Mouse (Mus musculus) stomach, postnatal 0 days (tissue): ENCODE measurements around the gene Hcrt. TPM values are rescaled to one million over a fixed set of nuclear protein-coding genes. Genes with fewer than 3 reads are reported as not detected.
"Not testable (repeated sequence)": the region's sequence is repeated elsewhere in the genome, so short reads cannot be mapped to it uniquely, and the experiment has no call there.

ENCODE experiments used
- ATAC-seq: fragments of 200-750 bp; cut with Nextera tagmentation; 2 replicates; pipeline ENCODE4 v1.8.0; 2017; ENCODE audit not compliant: low FRiP score, low TSS enrichment
- DNase-seq: peaks from one replicate; pipeline ENCODE4 v3.0.0-alpha.2; 2016; ENCODE audit warnings: low spot score
- H3K27ac ChIP-seq: fragments of 300-500 bp; sonication (generic); replicated peaks from 2 replicates; pipeline ENCODE4 v1.5.1; 2014; ENCODE audit warnings: mild to moderate bottlenecking, control low read depth
- H3K27me3 ChIP-seq: fragments of 300-500 bp; sonication (generic); 2 replicates; pipeline ENCODE4 v1.6.1; 2014; ENCODE audit warnings: low read length; ENCODE audit not compliant: control insufficient read depth, insufficient read depth
- H3K36me3 ChIP-seq: fragments of 300-500 bp; sonication (generic); 2 replicates; pipeline ENCODE4 v1.6.1; 2014; ENCODE audit warnings: low read length, mixed read lengths; ENCODE audit not compliant: control insufficient read depth, insufficient read depth
- H3K4me1 ChIP-seq: fragments of 300-500 bp; sonication (generic); replicated peaks from 2 replicates; pipeline ENCODE4 v1.6.1; 2014; ENCODE audit warnings: antibody characterized with exemption; ENCODE audit not compliant: control insufficient read depth, insufficient read depth
- H3K4me2 ChIP-seq: fragments of 300-500 bp; sonication (generic); replicated peaks from 2 replicates; pipeline ENCODE4 v1.6.1; 2014; ENCODE audit warnings: low read depth, mild to moderate bottlenecking, control low read depth, moderate library complexity
- H3K4me3 ChIP-seq: fragments of 300-500 bp; sonication (generic); 2 replicates; pipeline ENCODE4 v1.5.1; 2014; ENCODE audit warnings: low read depth, low read length, control low read depth
- H3K9ac ChIP-seq: fragments of 300-500 bp; sonication (generic); 2 replicates; pipeline ENCODE4 v1.6.1; 2014; ENCODE audit warnings: mild to moderate bottlenecking, low read length, control low read depth, mixed read lengths
- H3K9me3 ChIP-seq: fragments of 300-500 bp; sonication (generic); 2 replicates; pipeline ENCODE4 v1.6.1; 2016; ENCODE audit warnings: low read length; ENCODE audit not compliant: control insufficient read depth
- CTCF ChIP-seq: IDR thresholded peaks from 2 replicates; pipeline ENCODE4 v1.5.1; 2016; ENCODE audit warnings: antibody characterized with exemption, low read depth, mild to moderate bottlenecking, moderate library complexity
- EP300 ChIP-seq: optimal IDR thresholded peaks from 2 replicates; pipeline ENCODE3; 2016; ENCODE audit warnings: antibody characterized with exemption
- WGBS: fragments of 180-500 bp; shearing (Covaris S2); extraction: QIAGEN DNeasy Blood & Tissue Kit; methylation state at CpG from one replicate; pipeline ENCODE4 v1.1.7; 2014; 5-methylcytosine and 5-hydroxymethylcytosine counted together
- polyA plus RNA-seq: library from polyadenylated mRNA; unstranded; fragments of >200 nt; fragmentation: Nextera tagmentation; extraction: Ambion mirVana; gene quantifications from 2 replicates; pipeline ENCODE4 v1.2.1, GENCODE M21; 2015

The Hcrt gene
- polyA plus RNA-seq, 1 experiment from 2014 or later = not detected

DNA sequence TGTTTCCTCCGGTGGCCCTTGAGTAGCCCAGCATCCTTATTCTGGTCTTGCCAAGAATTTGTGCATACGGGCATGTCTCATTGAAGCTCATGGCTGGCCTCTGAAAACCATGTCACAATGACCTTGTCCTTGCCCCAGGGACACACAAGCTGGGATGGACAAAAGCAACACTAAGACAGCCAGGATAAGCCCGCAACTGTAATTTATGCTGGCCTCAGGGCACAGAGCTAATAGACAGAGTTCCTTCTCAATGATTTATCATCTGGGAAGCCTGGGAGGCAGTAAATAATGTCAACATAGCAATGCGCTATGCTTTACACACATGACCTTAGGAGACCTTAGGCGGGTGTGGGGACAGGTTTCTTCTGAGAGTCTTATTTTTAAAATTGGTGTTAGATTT is 36.7 kb upstream of the Hcrt start:
- DNase-seq = no peak
- 69% methylated on average over 5 of the region's 5 CpGs for WGBS
- no peak overlapping the region for H3K9ac ChIP-seq
- H3K36me3 ChIP-seq = peaks cover 10% of the 10 kb centered on the region
- no peak for TF ChIP-seq EP300
- no peak for TF ChIP-seq CTCF
- no peak overlapping the region for H3K4me3 ChIP-seq
- H3K4me1 ChIP-seq = no peaks in the 10 kb centered on the region
- no peak for ATAC-seq
- H3K4me2 ChIP-seq = no peak overlapping the region
- H3K9me3 ChIP-seq = no peaks in the 10 kb centered on the region
- no peaks in the 10 kb centered on the region for H3K27me3 ChIP-seq
- no peak overlapping the region for H3K27ac ChIP-seq

DNA sequence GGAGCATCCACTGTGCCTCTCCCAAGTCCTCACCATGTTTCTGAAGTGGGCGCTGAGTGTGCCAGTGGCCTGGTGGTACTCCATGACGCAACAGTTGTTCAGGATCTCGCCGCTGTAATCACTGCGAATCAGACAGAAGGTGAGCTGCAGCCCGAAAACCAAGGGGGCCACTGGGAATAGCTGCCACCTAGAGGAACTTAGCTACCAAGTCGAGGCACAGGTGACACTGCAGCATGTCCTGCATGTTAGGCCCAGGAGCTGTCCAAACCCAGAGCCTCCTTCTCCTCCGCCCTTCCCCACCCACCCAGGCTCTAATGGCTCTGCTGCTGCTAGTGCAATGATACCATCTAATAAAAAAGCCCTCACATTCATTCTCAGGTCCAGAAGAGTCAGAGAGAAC is 33.9 kb upstream of the Hcrt start:
- Histone ChIP-seq H3K36me3 (peaks cover 6% of the 10 kb centered on the region), H3K4me3 (no peak overlapping the region), H3K27me3 (no peaks in the 10 kb centered on the region), H3K9ac (no peak overlapping the region), H3K4me2 (no peak overlapping the region), H3K4me1 (no peaks in the 10 kb centered on the region), H3K27ac (no peak overlapping the region), H3K9me3 (no peaks in the 10 kb centered on the region)
- WGBS = 74% methylated on average over 8 of the region's 8 CpGs
- TF ChIP-seq EP300 = no peak
- no peak for TF ChIP-seq CTCF
- ATAC-seq (no peak), DNase-seq (no peak)

DNA sequence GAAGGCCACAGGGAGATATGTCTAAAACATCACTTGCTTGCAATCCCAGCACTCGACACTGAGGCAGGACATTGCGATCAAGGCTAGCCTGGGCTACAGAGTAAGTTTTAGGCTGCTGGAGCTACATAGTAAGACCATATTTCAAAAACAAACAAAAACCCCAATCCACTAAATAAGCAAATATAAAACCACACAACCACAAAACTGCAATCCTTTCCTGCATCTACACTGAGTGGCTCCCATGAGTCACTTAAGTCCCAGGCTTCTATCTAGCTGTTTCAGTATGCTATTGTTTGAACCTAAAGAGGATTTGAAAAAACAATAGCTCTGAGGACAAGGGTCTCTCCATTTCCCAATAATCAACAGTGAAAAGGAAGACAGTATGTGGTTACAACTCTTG is 32.7 kb upstream of the Hcrt start:
- H3K9ac ChIP-seq = no peak overlapping the region
- WGBS = 84% methylated on average over 2 of the region's 2 CpGs

DNA sequence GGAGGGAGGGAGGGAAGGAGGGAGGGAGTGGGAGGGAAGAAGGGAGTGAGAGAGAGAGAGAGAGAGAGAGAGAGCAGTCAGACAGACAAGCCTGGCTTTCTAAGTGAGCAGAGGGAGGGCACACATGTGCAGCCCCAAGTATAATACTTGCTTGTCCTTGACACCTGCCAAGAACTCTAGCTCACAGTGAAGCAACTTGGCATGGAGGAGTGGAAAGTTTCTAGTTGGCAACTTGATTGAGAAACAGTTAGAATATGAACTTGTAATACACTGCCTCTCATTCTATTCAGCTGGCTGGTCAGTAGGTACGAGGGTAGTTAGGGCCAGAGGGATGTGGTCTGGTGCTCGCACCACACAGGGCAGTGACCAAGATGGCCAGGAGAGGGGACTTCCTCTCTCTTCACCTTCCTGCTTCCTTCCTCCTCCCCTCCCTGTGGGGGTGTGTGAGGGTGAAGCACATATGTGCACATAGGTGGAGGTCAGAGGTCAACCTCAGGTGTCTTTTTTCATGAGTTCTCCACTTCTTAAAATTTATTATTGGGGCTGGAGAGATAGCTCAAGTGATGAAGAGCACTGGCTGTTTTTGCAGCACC is 28.8 kb upstream of the Hcrt start:
- no peak overlapping the region for H3K4me2 ChIP-seq
- no peaks in the 10 kb centered on the region for H3K9me3 ChIP-seq
- no peaks in the 10 kb centered on the region for H3K27me3 ChIP-seq
- WGBS = 70% methylated on average over 2 of the region's 2 CpGs
- TF ChIP-seq CTCF = no peak
- no peak for TF ChIP-seq EP300
- H3K4me3 ChIP-seq = no peak overlapping the region
- no peak overlapping the region for H3K27ac ChIP-seq
- no peaks in the 10 kb centered on the region for H3K4me1 ChIP-seq
- H3K36me3 ChIP-seq = peaks cover 9% of the 10 kb centered on the region
- no peak for DNase-seq
- H3K9ac ChIP-seq = no peak overlapping the region
- ATAC-seq = 0 out of 2 replicates have a peak, but pooled peaks have one; percentile 32

More for the DNA sequence above, 32.7 kb upstream of the Hcrt start:
- no peak overlapping the region for H3K4me2 ChIP-seq
- no peaks in the 10 kb centered on the region for H3K4me1 ChIP-seq
- H3K4me3 ChIP-seq = no peak overlapping the region
- no peak overlapping the region for H3K27ac ChIP-seq
- DNase-seq (no peak), ATAC-seq (no peak)
- no peak for TF ChIP-seq EP300
- no peak for TF ChIP-seq CTCF
- H3K9me3 ChIP-seq = no peaks in the 10 kb centered on the region
- peaks cover 3% of the 10 kb centered on the region for H3K36me3 ChIP-seq
- no peaks in the 10 kb centered on the region for H3K27me3 ChIP-seq

DNA sequence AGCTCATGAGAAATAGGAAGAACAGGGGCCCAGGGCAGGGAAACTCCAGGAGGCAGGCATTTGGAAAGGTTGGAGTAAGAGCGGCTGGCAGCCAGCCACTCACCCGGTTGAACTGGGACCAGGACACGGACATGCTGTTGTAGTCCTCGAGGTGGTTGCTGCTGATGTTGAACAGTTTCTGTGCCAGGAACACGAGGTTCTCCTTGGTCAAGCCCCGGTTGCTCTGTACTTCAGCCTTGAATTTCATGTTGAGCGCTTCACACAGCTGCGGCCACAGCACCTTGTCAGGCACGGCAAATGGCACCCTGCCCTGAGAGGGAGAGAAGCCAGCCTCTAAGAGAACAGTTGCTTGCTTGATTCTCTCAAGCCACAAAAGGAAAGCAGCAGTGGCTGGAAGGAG is 27.9 kb upstream of the Hcrt start:
- not testable (repeated sequence) for H3K27me3 ChIP-seq, H3K4me1 ChIP-seq, H3K27ac ChIP-seq, H3K4me3 ChIP-seq, H3K9ac ChIP-seq, ATAC-seq, H3K36me3 ChIP-seq, H3K4me2 ChIP-seq, H3K9me3 ChIP-seq, DNase-seq
- WGBS = 85% methylated on average over 9 of the region's 9 CpGs

DNA sequence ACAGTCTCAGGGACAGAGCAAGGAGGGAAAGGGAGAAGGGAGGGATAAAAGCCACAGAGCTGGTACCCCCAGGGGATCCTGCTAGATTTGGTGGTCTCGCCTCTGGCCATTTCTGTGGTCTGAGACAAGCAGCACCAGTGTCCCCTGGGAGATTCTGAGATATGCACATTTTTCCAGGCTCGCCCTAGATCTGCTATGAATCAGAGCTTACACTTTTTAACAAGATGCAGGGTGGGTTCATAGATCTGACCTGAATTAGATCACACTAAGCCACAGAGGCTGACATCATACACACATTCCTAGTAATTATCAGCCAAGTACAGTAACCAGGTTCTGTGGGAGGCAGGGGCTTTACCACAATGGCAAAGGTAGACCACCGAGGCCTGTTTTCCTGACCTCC is 27.0 kb upstream of the Hcrt start:
- H3K4me3 ChIP-seq = no peak overlapping the region
- DNase-seq (no peak), ATAC-seq (no peak)
- no peaks in the 10 kb centered on the region for H3K9me3 ChIP-seq
- WGBS = 92% methylated on average over 3 of the region's 3 CpGs
- TF ChIP-seq CTCF (no peak), EP300 (no peak)
- no peak overlapping the region for H3K4me2 ChIP-seq
- H3K27me3 ChIP-seq = no peaks in the 10 kb centered on the region
- no peak overlapping the region for H3K9ac ChIP-seq
- H3K4me1 ChIP-seq = no peaks in the 10 kb centered on the region
- no peak overlapping the region for H3K27ac ChIP-seq
- peaks cover 10% of the 10 kb centered on the region for H3K36me3 ChIP-seq
